Mouse (Mus musculus): ENCODE measurements around the gene Afap1l2. TPM values are rescaled to one million over a fixed set of nuclear protein-coding genes. Genes with fewer than 3 reads are reported as not detected.

Gene Afap1l2
- polyA plus RNA-seq, 1 experiment, result not detected

DNA sequence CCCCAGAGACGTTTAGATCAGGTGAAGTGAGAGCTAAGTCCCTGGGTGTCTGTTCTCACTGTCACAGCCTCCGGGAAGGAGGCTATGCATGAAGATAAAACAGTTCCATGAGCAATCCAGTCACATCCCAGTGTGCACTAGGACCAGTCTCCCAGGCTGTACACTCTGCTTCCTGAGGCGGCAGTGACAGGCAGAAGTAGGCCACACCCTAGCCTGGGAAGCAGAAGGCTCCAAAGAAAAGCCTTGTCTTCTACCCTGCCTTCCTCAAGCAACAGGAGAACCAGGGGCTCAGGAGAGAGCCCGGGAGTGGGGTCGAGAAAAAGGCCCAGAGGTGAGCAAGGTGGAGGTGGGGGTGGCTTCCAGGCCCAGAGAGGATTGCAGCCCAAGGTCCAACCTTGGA, 86.3 kb downstream of the Afap1l2 start:
- no peaks in the 10 kb centered on the region for H3K27me3 ChIP-seq (ENCODE audit: control insufficient read depth)
- no peak overlapping the region for H3K4me3 ChIP-seq (replicated peaks)
- no peaks in the 10 kb centered on the region for H3K9me3 ChIP-seq (ENCODE audit: control insufficient read depth, low read length)
- H3K36me3 ChIP-seq (ENCODE audit: control insufficient read depth), result no peaks in the 10 kb centered on the region
- no peaks in the 10 kb centered on the region for H3K4me1 ChIP-seq (ENCODE audit: control insufficient read depth)
- TF ChIP-seq GATA1 (IDR thresholded peaks at IDR 0.05; ENCODE audit: low read length), result no peak
- no peak for TF ChIP-seq TAL1 (IDR thresholded peaks at IDR 0.05; ENCODE audit: low read length)

DNA sequence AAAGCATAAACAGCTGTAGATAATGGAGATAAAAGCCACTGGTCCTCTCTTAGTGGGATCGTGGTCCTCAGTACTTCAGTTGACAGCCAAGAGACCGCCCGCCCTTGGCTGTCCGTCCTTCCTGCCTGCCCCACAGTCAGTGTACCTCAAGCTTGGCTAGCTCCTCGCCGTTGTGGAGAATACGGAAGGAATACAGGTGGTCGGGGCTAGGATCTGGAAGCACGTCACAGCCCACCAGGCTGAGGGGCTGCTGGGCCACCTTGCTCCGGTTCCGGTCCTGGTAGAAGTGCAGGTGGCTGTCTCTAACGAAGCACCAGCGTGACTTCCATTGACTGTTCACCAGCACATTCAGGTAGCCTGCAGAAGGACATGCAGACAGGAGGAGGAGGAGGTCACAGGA, 87.8 kb downstream of the Afap1l2 start:
- Histone ChIP-seq H3K9me3 (ENCODE audit: control insufficient read depth, low read length) (no peaks in the 10 kb centered on the region), H3K27me3 (ENCODE audit: control insufficient read depth) (no peaks in the 10 kb centered on the region), H3K4me1 (ENCODE audit: control insufficient read depth) (no peaks in the 10 kb centered on the region), H3K36me3 (ENCODE audit: control insufficient read depth) (no peaks in the 10 kb centered on the region), H3K4me3 (replicated peaks) (no peak overlapping the region)
- no peak for TF ChIP-seq GATA1 (IDR thresholded peaks at IDR 0.05; ENCODE audit: low read length)
- no peak for TF ChIP-seq TAL1 (IDR thresholded peaks at IDR 0.05; ENCODE audit: low read length)

DNA sequence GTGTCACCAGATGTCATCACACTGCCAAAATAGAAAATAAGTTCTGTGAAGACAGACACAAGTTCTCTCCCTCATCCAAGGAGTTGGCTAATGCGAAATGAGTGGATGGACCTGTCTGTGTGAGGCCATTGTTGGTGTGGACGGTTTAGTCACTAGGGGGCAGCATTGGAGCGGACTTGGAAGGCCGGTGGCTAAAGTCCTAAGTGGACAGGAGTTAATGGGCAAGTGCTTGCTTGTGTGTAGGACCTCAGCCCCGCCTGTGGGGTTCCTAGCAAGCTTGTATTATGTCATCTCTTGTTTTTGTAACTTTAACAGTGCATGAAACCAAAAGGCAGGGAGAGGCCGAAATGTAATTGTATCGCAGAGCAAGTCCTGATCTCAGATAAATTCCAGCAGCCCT, 88.4 kb downstream of the Afap1l2 start:
- peaks cover under 1% of the 10 kb centered on the region for H3K9me3 ChIP-seq (ENCODE audit: control insufficient read depth, low read length)
- H3K4me1 ChIP-seq (ENCODE audit: control insufficient read depth), result no peaks in the 10 kb centered on the region
- no peak overlapping the region for H3K4me3 ChIP-seq (replicated peaks)
- H3K27me3 ChIP-seq (ENCODE audit: control insufficient read depth), result no peaks in the 10 kb centered on the region
- H3K36me3 ChIP-seq (ENCODE audit: control insufficient read depth), result no peaks in the 10 kb centered on the region
- no peak for TF ChIP-seq TAL1 (IDR thresholded peaks at IDR 0.05; ENCODE audit: low read length)
- TF ChIP-seq GATA1 (IDR thresholded peaks at IDR 0.05; ENCODE audit: low read length), result no peak

DNA sequence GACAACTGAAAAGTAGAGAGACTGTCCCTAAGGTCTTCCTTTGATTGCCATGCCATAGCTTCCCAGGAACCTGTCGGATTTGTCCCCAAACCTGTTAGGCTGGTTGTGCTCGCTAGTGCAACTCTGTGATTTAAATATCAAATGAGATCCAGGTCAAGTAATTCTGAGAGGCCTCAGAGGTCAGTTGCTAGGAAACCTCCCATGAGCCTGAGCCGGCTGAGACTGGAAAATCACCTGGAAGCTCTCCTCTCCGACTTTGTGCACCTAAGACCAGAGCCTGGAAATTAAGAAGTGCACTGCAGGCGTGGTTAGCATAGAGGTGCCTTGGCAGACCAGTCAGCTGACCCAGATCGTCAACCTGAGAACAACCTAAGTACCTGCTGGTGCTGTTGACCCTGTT, 92.9 kb downstream of the Afap1l2 start:
- no peaks in the 10 kb centered on the region for H3K4me1 ChIP-seq (ENCODE audit: control insufficient read depth)
- peaks cover 5% of the 10 kb centered on the region for H3K9me3 ChIP-seq (ENCODE audit: control insufficient read depth, low read length)
- H3K4me3 ChIP-seq (replicated peaks), result no peak overlapping the region
- no peaks in the 10 kb centered on the region for H3K36me3 ChIP-seq (ENCODE audit: control insufficient read depth)
- TF ChIP-seq TAL1 (IDR thresholded peaks at IDR 0.05; ENCODE audit: low read length) (no peak), GATA1 (IDR thresholded peaks at IDR 0.05; ENCODE audit: low read length) (no peak)
- H3K27me3 ChIP-seq (ENCODE audit: control insufficient read depth), result no peaks in the 10 kb centered on the region

DNA sequence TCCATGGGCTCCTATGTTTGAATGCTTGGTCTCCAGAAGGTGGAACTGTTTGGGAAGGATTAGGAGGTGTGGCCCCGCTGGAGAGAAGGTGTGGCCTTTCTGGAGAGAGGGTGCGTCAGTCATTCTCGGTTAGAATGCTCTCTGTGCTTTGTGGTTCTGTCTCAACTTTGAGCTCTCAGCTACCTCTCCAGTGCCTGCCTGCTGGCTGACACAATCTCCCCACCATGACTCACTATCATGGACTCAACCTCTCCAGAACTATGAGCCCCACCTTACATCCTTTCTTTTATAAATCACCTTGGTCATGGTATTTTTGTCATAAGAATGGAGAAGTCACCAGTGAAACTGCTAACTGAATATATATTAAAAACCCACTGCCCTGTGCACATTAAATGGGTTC, 93.4 kb downstream of the Afap1l2 start:
- Histone ChIP-seq H3K27me3 (ENCODE audit: control insufficient read depth) (no peaks in the 10 kb centered on the region), H3K9me3 (ENCODE audit: control insufficient read depth, low read length) (peaks cover 5% of the 10 kb centered on the region), H3K4me1 (ENCODE audit: control insufficient read depth) (no peaks in the 10 kb centered on the region), H3K4me3 (replicated peaks) (no peak overlapping the region), H3K36me3 (ENCODE audit: control insufficient read depth) (no peaks in the 10 kb centered on the region)
- TF ChIP-seq GATA1 (IDR thresholded peaks at IDR 0.05; ENCODE audit: low read length) (no peak), TAL1 (IDR thresholded peaks at IDR 0.05; ENCODE audit: low read length) (no peak)

DNA sequence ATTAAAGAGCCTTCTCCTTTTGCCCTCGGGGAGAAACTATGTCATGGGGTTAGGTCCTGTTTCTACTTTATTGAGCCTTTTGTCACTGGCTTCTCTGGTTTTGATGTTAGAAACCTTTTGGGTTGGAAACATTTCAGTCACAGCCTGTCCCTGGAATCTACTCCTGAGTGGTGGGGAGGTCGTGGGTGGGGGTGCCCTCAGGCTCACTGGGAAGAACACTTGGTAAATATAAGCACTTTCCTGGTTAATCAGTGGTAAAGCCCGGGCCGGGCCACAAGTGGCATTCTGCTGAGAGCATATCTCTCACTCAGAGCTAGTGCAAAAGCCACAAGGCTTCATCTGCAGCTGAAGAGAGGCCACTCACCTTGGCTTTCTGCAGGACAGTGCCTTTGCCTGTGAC, 94.3 kb downstream of the Afap1l2 start:
- H3K36me3 ChIP-seq (ENCODE audit: control insufficient read depth), result no peaks in the 10 kb centered on the region
- H3K4me3 ChIP-seq (replicated peaks), result no peak overlapping the region
- no peaks in the 10 kb centered on the region for H3K4me1 ChIP-seq (ENCODE audit: control insufficient read depth)
- H3K27me3 ChIP-seq (ENCODE audit: control insufficient read depth), result no peaks in the 10 kb centered on the region
- peaks cover 5% of the 10 kb centered on the region for H3K9me3 ChIP-seq (ENCODE audit: control insufficient read depth, low read length)
- no peak for TF ChIP-seq GATA1 (IDR thresholded peaks at IDR 0.05; ENCODE audit: low read length)
- no peak for TF ChIP-seq TAL1 (IDR thresholded peaks at IDR 0.05; ENCODE audit: low read length)

DNA sequence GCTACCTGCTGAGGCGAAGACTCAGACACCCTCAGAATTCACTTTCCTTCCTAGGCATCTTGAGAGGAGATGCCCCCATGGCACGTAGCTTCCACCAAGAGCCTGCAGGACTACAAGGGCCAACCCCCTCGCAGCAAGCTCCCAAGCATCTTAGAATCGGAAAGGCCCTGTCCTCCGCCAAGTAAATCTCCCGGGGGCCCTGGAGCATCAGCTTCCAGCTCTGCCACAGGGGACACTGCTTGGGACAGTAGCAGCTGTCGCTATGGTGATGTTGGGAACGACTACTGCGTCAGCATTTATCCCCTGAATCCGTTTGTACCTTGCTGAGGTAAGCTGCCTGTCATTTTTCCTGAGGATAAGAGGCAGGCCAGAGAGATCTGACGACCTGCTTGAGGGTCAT, 97.5 kb downstream of the Afap1l2 start:
- H3K27me3 ChIP-seq (ENCODE audit: control insufficient read depth), result no peaks in the 10 kb centered on the region
- no peaks in the 10 kb centered on the region for H3K4me1 ChIP-seq (ENCODE audit: control insufficient read depth)
- H3K9me3 ChIP-seq (ENCODE audit: control insufficient read depth, low read length), result peaks cover 5% of the 10 kb centered on the region
- no peak overlapping the region for H3K4me3 ChIP-seq (replicated peaks)
- no peaks in the 10 kb centered on the region for H3K36me3 ChIP-seq (ENCODE audit: control insufficient read depth)
- no peak for TF ChIP-seq TAL1 (IDR thresholded peaks at IDR 0.05; ENCODE audit: low read length)
- no peak for TF ChIP-seq GATA1 (IDR thresholded peaks at IDR 0.05; ENCODE audit: low read length)

DNA sequence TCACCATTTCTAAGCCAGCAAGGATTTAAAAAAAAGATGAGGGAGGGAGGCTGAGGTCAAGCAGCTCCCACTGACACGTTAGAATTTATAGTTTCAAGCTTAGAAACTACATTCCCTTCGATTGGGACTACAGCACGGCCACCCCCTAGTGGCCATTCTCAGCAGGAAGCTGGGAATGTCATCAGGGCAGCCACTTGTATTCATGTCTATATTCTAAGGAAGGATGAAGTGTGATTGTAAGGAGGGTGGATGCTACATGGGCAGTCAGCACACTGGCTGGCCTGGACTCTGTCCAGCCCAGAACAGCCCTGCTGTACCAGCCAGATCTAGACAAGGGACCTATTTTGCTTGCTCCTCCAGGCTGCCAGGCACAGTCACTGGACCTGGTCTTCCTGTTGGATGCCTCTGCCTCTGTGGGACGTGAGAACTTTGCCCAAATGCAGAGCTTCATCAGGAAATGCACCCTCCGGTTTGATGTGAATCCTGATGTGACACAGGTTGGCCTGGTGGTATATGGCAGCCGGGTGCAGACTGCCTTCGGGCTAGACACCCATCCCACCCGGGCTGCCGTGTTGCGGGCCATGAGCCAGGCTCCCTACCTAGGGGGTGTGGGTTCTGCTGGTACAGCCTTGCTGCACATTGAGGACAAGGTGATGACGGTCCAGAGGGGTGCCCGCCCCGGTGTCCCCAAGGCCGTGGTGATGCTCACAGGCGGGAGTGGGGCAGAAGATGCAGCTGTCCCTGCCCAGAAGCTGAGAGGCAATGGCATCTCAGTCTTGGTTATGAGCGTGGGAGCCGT, 99.4 kb downstream of the Afap1l2 start:
- H3K4me1 ChIP-seq (ENCODE audit: control insufficient read depth), result no peaks in the 10 kb centered on the region
- TF ChIP-seq GATA1 (IDR thresholded peaks at IDR 0.05; ENCODE audit: low read length) (no peak), TAL1 (IDR thresholded peaks at IDR 0.05; ENCODE audit: low read length) (no peak)
- no peak overlapping the region for H3K4me3 ChIP-seq (replicated peaks)
- H3K27me3 ChIP-seq (ENCODE audit: control insufficient read depth), result no peaks in the 10 kb centered on the region
- no peaks in the 10 kb centered on the region for H3K36me3 ChIP-seq (ENCODE audit: control insufficient read depth)
- no peaks in the 10 kb centered on the region for H3K9me3 ChIP-seq (ENCODE audit: control insufficient read depth, low read length)

DNA sequence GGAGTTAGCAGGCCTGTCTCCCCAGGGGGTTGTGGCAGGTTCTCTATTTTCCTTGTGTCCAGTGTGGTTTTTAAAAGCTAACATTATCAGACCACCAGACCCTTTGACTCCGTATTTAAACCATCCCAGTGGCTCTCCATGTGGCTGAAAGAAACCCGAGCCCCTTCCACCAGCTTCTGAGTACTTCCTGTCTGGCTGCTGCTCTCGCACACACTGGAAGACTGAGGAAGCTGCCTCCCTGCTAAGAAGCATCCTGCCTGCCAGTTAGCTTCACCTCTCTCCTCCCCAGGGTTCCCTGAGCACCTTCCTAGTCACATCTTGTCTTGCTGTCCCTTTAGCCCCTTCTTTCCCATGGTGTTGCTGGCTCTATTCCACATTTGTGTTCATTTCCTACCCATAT, 100.2 kb downstream of the Afap1l2 start:
- TF ChIP-seq TAL1 (IDR thresholded peaks at IDR 0.05; ENCODE audit: low read length) (no peak), GATA1 (IDR thresholded peaks at IDR 0.05; ENCODE audit: low read length) (no peak)
- Histone ChIP-seq H3K4me1 (ENCODE audit: control insufficient read depth) (no peaks in the 10 kb centered on the region), H3K27me3 (ENCODE audit: control insufficient read depth) (no peaks in the 10 kb centered on the region), H3K4me3 (replicated peaks) (no peak overlapping the region), H3K36me3 (ENCODE audit: control insufficient read depth) (no peaks in the 10 kb centered on the region), H3K9me3 (ENCODE audit: control insufficient read depth, low read length) (no peaks in the 10 kb centered on the region)

DNA sequence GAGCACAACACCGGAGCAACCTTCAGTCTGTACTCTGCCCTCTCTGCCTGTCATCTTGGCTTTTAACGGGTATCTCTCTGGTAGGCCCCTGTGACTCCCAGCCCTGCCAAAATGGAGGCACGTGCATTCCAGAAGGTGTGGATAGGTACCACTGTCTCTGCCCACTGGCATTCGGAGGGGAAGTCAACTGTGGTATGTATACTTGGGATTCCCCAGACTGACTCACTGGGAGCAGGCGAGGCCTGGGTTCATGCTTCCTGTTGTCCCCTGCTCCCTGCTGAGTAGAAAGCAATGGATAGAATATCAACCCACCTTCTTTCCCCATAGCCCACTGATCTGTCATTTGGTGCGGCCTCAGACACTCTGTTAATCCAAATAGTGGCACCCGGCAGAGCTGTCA, 102.6 kb downstream of the Afap1l2 start:
- H3K9me3 ChIP-seq (ENCODE audit: control insufficient read depth, low read length), result no peaks in the 10 kb centered on the region
- no peaks in the 10 kb centered on the region for H3K4me1 ChIP-seq (ENCODE audit: control insufficient read depth)
- no peaks in the 10 kb centered on the region for H3K36me3 ChIP-seq (ENCODE audit: control insufficient read depth)
- TF ChIP-seq GATA1 (IDR thresholded peaks at IDR 0.05; ENCODE audit: low read length), result no peak
- TF ChIP-seq TAL1 (IDR thresholded peaks at IDR 0.05; ENCODE audit: low read length), result no peak
- no peak overlapping the region for H3K4me3 ChIP-seq (replicated peaks)
- H3K27me3 ChIP-seq (ENCODE audit: control insufficient read depth), result no peaks in the 10 kb centered on the region
